Mouse (Mus musculus) kidney, embryonic 15.5 days (tissue): ENCODE data around the gene Cfl2. TPM values are rescaled to one million over a fixed set of nuclear protein-coding genes. Genes with fewer than 3 reads are reported as not detected.
"Not testable (repeated sequence)": the region's sequence is repeated elsewhere in the genome, so short reads cannot be mapped to it uniquely, and the experiment has no call there.

Source experiments
- ATAC-seq: fragments of 200-750 bp; cut with Nextera tagmentation; replicated peaks from 2 replicates; pipeline ENCODE4 v1.8.0; 2017; ENCODE audit warnings: moderate TSS enrichment; ENCODE audit not compliant: low FRiP score
- H3K27ac ChIP-seq: fragments of 300-500 bp; sonication (generic); 2 replicates; pipeline ENCODE4 v1.5.1; 2015; ENCODE audit warnings: mild to moderate bottlenecking, inconsistent platforms
- H3K27me3 ChIP-seq: fragments of 300-500 bp; sonication (generic); 2 replicates; pipeline ENCODE4 v1.6.1; 2015; ENCODE audit warnings: inconsistent platforms
- H3K36me3 ChIP-seq: fragments of 300-500 bp; sonication (generic); 2 replicates; pipeline ENCODE4 v1.6.1; 2015; ENCODE audit warnings: inconsistent platforms
- H3K4me1 ChIP-seq: fragments of 300-500 bp; sonication (generic); 2 replicates; pipeline ENCODE4 v1.6.1; 2015; ENCODE audit warnings: inconsistent platforms
- H3K4me2 ChIP-seq: fragments of 300-500 bp; sonication (generic); 2 replicates; pipeline ENCODE4 v1.6.1; 2015; ENCODE audit warnings: moderate library complexity, mild to moderate bottlenecking, inconsistent platforms
- H3K4me3 ChIP-seq: fragments of 300-500 bp; sonication (generic); replicated peaks from 2 replicates; pipeline ENCODE4 v1.5.1; 2015; ENCODE audit warnings: mild to moderate bottlenecking, inconsistent platforms
- H3K9ac ChIP-seq: fragments of 300-500 bp; sonication (generic); 2 replicates; pipeline ENCODE4 v1.6.1; 2015; ENCODE audit warnings: mild to moderate bottlenecking, inconsistent platforms
- H3K9me3 ChIP-seq: fragments of 300-500 bp; sonication (generic); replicated peaks from 2 replicates; pipeline ENCODE4 v1.6.1; 2016; ENCODE audit warnings: inconsistent platforms
- WGBS: fragments of 180-500 bp; shearing (Covaris S2); methylation state at CpG from one replicate; pipeline ENCODE4 v1.1.7; 2015; ENCODE audit warnings: mixed read lengths; 5-methylcytosine and 5-hydroxymethylcytosine counted together
- polyA plus RNA-seq: library from polyadenylated mRNA; unstranded; fragments of >200 nt; fragmentation: Nextera tagmentation; extraction: Ambion mirVana; gene quantifications from 2 replicates; pipeline ENCODE4 v1.2.1, GENCODE M21; 2015

Gene Cfl2
- 192 and 207 TPM in 2 replicates for polyA plus RNA-seq

- Histone ChIP-seq H3K9ac (peak within 1 kb of the TSS; percentile 99), H3K27ac (peak within 1 kb of the TSS; percentile 99), H3K4me3 (peak within 1 kb of the TSS; percentile 96), H3K27me3 (no peaks in the 10 kb centered on the region), H3K9me3 (no peaks in the 10 kb centered on the region), H3K4me2 (peak within 1 kb of the TSS; percentile 67), H3K4me1 (peaks cover 16% of the 10 kb centered on the region), H3K36me3 (peaks cover 17% of the 10 kb centered on the region)
- under 1% methylated on average over 63 of the region's 82 CpGs for WGBS
- ATAC-seq: peak; percentile 96
Measured at GRCm38 (mm10) chr12:54862606-54863535, at the start of gene Cfl2. Cfl2 (minus strand) TSS chr12:54862877.

GRCm38 (mm10) chr12:54910387-54910786 is 47.7 kb upstream of the Cfl2 start:
- Histone ChIP-seq H3K4me2 (no peak overlapping the region), H3K4me3 (no peak overlapping the region), H3K27ac (no peak overlapping the region), H3K36me3 (peaks cover 74% of the 10 kb centered on the region), H3K9ac (no peak overlapping the region), H3K27me3 (no peaks in the 10 kb centered on the region), H3K4me1 (no peaks in the 10 kb centered on the region), H3K9me3 (no peaks in the 10 kb centered on the region)
- ATAC-seq: no peak
- WGBS: 93% methylated on average over 3 of the region's 3 CpGs

- H3K4me2 ChIP-seq, H3K9ac ChIP-seq, H3K27me3 ChIP-seq, H3K4me1 ChIP-seq, ATAC-seq, H3K27ac ChIP-seq, H3K9me3 ChIP-seq, H3K4me3 ChIP-seq: not testable (repeated sequence)
- peaks cover 31% of the 10 kb centered on the region for H3K36me3 ChIP-seq
- WGBS: 29% methylated on average over 1 of the region's 2 CpGs
Measured at GRCm38 (mm10) chr12:54892559-54892958, 29.9 kb upstream of the Cfl2 start.

GRCm38 (mm10) chr12:54890426-54890825 is 27.7 kb upstream of the Cfl2 start:
- Histone ChIP-seq H3K4me3 (no peak overlapping the region), H3K27me3 (no peaks in the 10 kb centered on the region), H3K36me3 (peaks cover 14% of the 10 kb centered on the region; the same call in 1 of the 2 replicates), H3K4me2 (no peak overlapping the region), H3K27ac (no peak overlapping the region), H3K4me1 (no peaks in the 10 kb centered on the region), H3K9ac (no peak overlapping the region), H3K9me3 (no peaks in the 10 kb centered on the region)
- ATAC-seq: no peak
- 100% methylated on average over 2 of the region's 2 CpGs for WGBS

- Histone ChIP-seq H3K27ac (no peak overlapping the region), H3K4me3 (no peak overlapping the region), H3K9ac (no peak overlapping the region), H3K9me3 (no peaks in the 10 kb centered on the region), H3K27me3 (no peaks in the 10 kb centered on the region), H3K4me1 (no peaks in the 10 kb centered on the region), H3K36me3 (peaks cover 4% of the 10 kb centered on the region; the same call in 1 of the 2 replicates), H3K4me2 (no peak overlapping the region)
- 63% methylated on average over 4 of the region's 4 CpGs for WGBS
- no peak for ATAC-seq
Measured at GRCm38 (mm10) chr12:54887580-54888127, 25.0 kb upstream of the Cfl2 start.

GRCm38 (mm10) chr12:54879630-54880029 is 17.0 kb upstream of the Cfl2 start:
- WGBS: 12% methylated on average over 6 of the region's 6 CpGs

GRCm38 (mm10) chr12:54879211-54879610 is 16.5 kb upstream of the Cfl2 start:
- Histone ChIP-seq H3K4me1 (no peaks in the 10 kb centered on the region), H3K4me2 (no peak overlapping the region), H3K4me3 (no peak overlapping the region), H3K36me3 (no peaks in the 10 kb centered on the region), H3K9me3 (no peaks in the 10 kb centered on the region), H3K9ac (no peak overlapping the region), H3K27ac (no peak overlapping the region), H3K27me3 (no peaks in the 10 kb centered on the region)
- ATAC-seq: no peak
- WGBS: 80% methylated on average over 5 of the region's 5 CpGs

More at GRCm38 (mm10) chr12:54879630-54880029, 17.0 kb upstream of the Cfl2 start:
- Histone ChIP-seq H3K36me3 (no peaks in the 10 kb centered on the region), H3K4me2 (no peak overlapping the region), H3K4me3 (no peak overlapping the region), H3K27ac (no peak overlapping the region), H3K27me3 (no peaks in the 10 kb centered on the region), H3K9ac (no peak overlapping the region), H3K4me1 (no peaks in the 10 kb centered on the region), H3K9me3 (no peaks in the 10 kb centered on the region)
- no peak for ATAC-seq

- H3K9me3 ChIP-seq: no peaks in the 10 kb centered on the region
- WGBS: 88% methylated on average over 1 of the region's 1 CpGs
- no peak for ATAC-seq
Measured at GRCm38 (mm10) chr12:54877875-54878274, 15.2 kb upstream of the Cfl2 start.

GRCm38 (mm10) chr12:54876879-54877278 is 14.2 kb upstream of the Cfl2 start:
- no peak overlapping the region for H3K4me3 ChIP-seq
- ATAC-seq: no peak
- WGBS: 40% methylated on average over 5 of the region's 5 CpGs

More at GRCm38 (mm10) chr12:54877875-54878274, 15.2 kb upstream of the Cfl2 start:
- Histone ChIP-seq H3K9ac (no peak overlapping the region), H3K4me1 (no peaks in the 10 kb centered on the region), H3K36me3 (no peaks in the 10 kb centered on the region), H3K27me3 (no peaks in the 10 kb centered on the region), H3K4me3 (no peak overlapping the region), H3K4me2 (no peak overlapping the region), H3K27ac (no peak overlapping the region)

GRCm38 (mm10) chr12:54874711-54875110 is 12.0 kb upstream of the Cfl2 start:
- H3K4me2 ChIP-seq: no peak overlapping the region
- ATAC-seq: no peak
- no peaks in the 10 kb centered on the region for H3K27me3 ChIP-seq
- 76% methylated on average over 6 of the region's 6 CpGs for WGBS
- H3K27ac ChIP-seq: no peak overlapping the region
- no peak overlapping the region for H3K4me3 ChIP-seq
- no peaks in the 10 kb centered on the region for H3K9me3 ChIP-seq
- H3K4me1 ChIP-seq: no peaks in the 10 kb centered on the region
- no peaks in the 10 kb centered on the region for H3K36me3 ChIP-seq
- H3K9ac ChIP-seq: no peak overlapping the region

More at GRCm38 (mm10) chr12:54876879-54877278, 14.2 kb upstream of the Cfl2 start:
- no peak overlapping the region for H3K27ac ChIP-seq
- no peaks in the 10 kb centered on the region for H3K9me3 ChIP-seq
- no peaks in the 10 kb centered on the region for H3K36me3 ChIP-seq
- H3K9ac ChIP-seq: no peak overlapping the region
- H3K27me3 ChIP-seq: no peaks in the 10 kb centered on the region
- H3K4me1 ChIP-seq: no peaks in the 10 kb centered on the region
- no peak overlapping the region for H3K4me2 ChIP-seq

GRCm38 (mm10) chr12:54861991-54862605 is 579 bp downstream of the Cfl2 start:
- Histone ChIP-seq H3K4me1 (peaks cover 16% of the 10 kb centered on the region), H3K9me3 (no peaks in the 10 kb centered on the region), H3K27me3 (no peaks in the 10 kb centered on the region), H3K4me2 (peak overlapping the region; percentile 67), H3K9ac (peak overlapping the region; percentile 99), H3K36me3 (peaks cover 25% of the 10 kb centered on the region), H3K4me3 (peak overlapping the region; percentile 96), H3K27ac (peak overlapping the region; percentile 99)
- WGBS: under 1% methylated on average over 36 of the region's 36 CpGs
- no peak; the same call in 1 of the 2 replicates for ATAC-seq

GRCm38 (mm10) chr12:54859531-54859930 is 3.1 kb downstream of the Cfl2 start:
- Histone ChIP-seq H3K27me3 (no peaks in the 10 kb centered on the region), H3K27ac (no peak overlapping the region), H3K9me3 (no peaks in the 10 kb centered on the region), H3K4me2 (no peak overlapping the region), H3K4me3 (no peak overlapping the region), H3K4me1 (peaks cover 16% of the 10 kb centered on the region), H3K36me3 (peaks cover 41% of the 10 kb centered on the region), H3K9ac (no peak overlapping the region)
- ATAC-seq: no peak
- WGBS: 58% methylated on average over 6 of the region's 6 CpGs
